Mouse (Mus musculus) ES-E14 (cell line): Measurements from ENCODE around the gene Cep350. TPM values are rescaled to one million over a fixed set of nuclear protein-coding genes. Genes with fewer than 3 reads are reported as not detected.

Experiments used
- DNase-seq: peaks from one replicate; pipeline ENCODE4 v3.0.0-alpha.2; 2013; ENCODE audit warnings: low read depth, low spot score
- H3K27ac ChIP-seq: 2 replicates; pipeline ENCODE4 v1.5.1; 2012; ENCODE audit warnings: low read depth, mild to moderate bottlenecking, low read length, moderate library complexity, mixed read lengths; ENCODE audit not compliant: poor library complexity, insufficient read depth, severe bottlenecking
- H3K36me3 ChIP-seq: 2 replicates; pipeline ENCODE4 v1.6.1; 2012; ENCODE audit warnings: mild to moderate bottlenecking, low read length, moderate library complexity, mixed read lengths; ENCODE audit not compliant: control insufficient read depth, poor library complexity, insufficient read depth, severe bottlenecking
- H3K4me1 ChIP-seq, 2 experiments: fragments of 150-350 bp in 1 of 2; sonication (generic) in 1 of 2; 2 replicates each; pipeline ENCODE4 v1.6.1; 2012; ENCODE audit warnings: low read length in 2 of 2, mild to moderate bottlenecking in 1 of 2, mixed read lengths in 1 of 2; ENCODE audit not compliant: control insufficient read depth in 2 of 2, insufficient read depth in 2 of 2, poor library complexity in 1 of 2
- H3K4me3 ChIP-seq, 2 experiments: fragments of 150-350 bp in 1 of 2; sonication (generic) in 1 of 2; 2 replicates each; pipeline ENCODE4 v1.5.1; 2012; ENCODE audit warnings: low read length in 2 of 2, low read depth in 1 of 2, mild to moderate bottlenecking in 1 of 2, mixed read lengths in 1 of 2; ENCODE audit not compliant: insufficient read depth in 1 of 2, poor library complexity in 1 of 2, severe bottlenecking in 1 of 2
- H3K9ac ChIP-seq: 2 replicates; pipeline ENCODE4 v1.6.1; 2012; ENCODE audit warnings: low read depth, mild to moderate bottlenecking, low read length, mixed read lengths; ENCODE audit not compliant: poor library complexity, insufficient read depth, severe bottlenecking
- H3K9me3 ChIP-seq: fragments of 150-350 bp; sonication (generic); 2 replicates; pipeline ENCODE4 v1.6.1; 2012; ENCODE audit warnings: low read depth, mild to moderate bottlenecking, low read length; ENCODE audit not compliant: control insufficient read depth, insufficient read depth
- CHD2 ChIP-seq: IDR thresholded peaks from 2 replicates; pipeline ENCODE4 v1.6.1; 2014; ENCODE audit warnings: mild to moderate bottlenecking, low read depth, low read length, inconsistent platforms
- HCFC1 ChIP-seq: IDR thresholded peaks from 2 replicates; pipeline ENCODE4 v1.6.1; 2012; ENCODE audit warnings: low read length, inconsistent platforms, borderline replicate concordance; ENCODE audit not compliant: insufficient read depth
- MAFK ChIP-seq: IDR thresholded peaks from 2 replicates; pipeline ENCODE4 v1.6.1; 2014; ENCODE audit warnings: mild to moderate bottlenecking, low read depth, low read length, inconsistent platforms; ENCODE audit not compliant: insufficient read depth
- ZC3H11A ChIP-seq: IDR thresholded peaks from 2 replicates; pipeline ENCODE4 v1.6.1; 2012; ENCODE audit warnings: low read depth, mild to moderate bottlenecking, inconsistent platforms, low read length, borderline replicate concordance
- ZNF384 ChIP-seq: IDR thresholded peaks from 2 replicates; pipeline ENCODE4 v1.6.1; 2012; ENCODE audit warnings: low read depth, low read length, inconsistent platforms
- in situ Hi-C, 2 experiments: fragments of 600-800 bp; cut with MboI; formaldehyde crosslinking; loops; one replicate each; pipeline ENCODE4 v1.15.1; 2025; ENCODE audit warnings: low sequenced_read_pairs in 2 of 2, inconsistent platforms in 1 of 2; ENCODE audit not compliant: unreplicated experiment in 2 of 2
- total RNA-seq: library from RNA; depleted of rRNA; stranded (reverse); fragments of 300-350 nt; gene quantifications from 2 replicates; pipeline ENCODE4 v1.2.3, GENCODE M21; 2012

The Cep350 gene
- total RNA-seq, 1 experiment, result 11.8 TPM

DNA sequence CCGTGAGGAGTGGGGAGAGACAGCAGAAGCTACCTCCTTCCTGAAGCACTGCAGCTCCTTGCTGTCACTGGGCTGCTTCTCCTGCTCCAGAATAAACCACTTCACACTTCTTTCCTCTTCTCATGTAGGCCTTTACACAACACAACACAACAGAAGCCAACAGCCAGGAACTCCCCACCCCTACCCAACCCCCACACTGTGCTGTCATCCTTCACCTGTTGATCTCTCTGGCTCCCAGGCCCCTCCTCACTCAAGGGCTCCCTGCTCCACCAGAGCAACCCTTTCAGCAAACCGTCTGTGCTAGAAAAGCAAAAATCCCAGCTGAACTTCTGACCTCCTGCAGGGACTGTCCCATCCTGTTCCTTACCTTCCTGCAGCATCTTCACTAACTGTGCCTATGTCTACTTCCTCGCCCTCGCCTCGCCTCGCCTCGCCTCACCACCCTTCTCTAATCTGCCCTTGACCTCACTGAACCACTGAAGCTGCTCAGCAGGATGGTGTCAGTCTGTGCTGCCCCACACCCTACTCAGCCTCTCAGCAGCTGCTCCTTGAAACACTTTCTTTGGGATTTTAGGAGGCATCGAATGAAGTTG lies 145.3 kb downstream of the Cep350 start:
- Histone ChIP-seq H3K36me3 (no peaks in the 10 kb centered on the region), H3K9ac (no peak overlapping the region), H3K9me3 (no peaks in the 10 kb centered on the region), H3K4me1 (peaks cover 0 to 2% of the 10 kb centered on the region in 2 experiments; a peak in 1 of 4 replicates), H3K4me3 (no peak overlapping the region), H3K27ac (no peak overlapping the region)
- in situ Hi-C loops, result no loop called here
- no peak for DNase-seq
- no peak for TF ChIP-seq ZNF384
- TF ChIP-seq ZC3H11A, result no peak
- no peak for TF ChIP-seq HCFC1
- no peak for TF ChIP-seq CHD2
- no peak for TF ChIP-seq MAFK

DNA sequence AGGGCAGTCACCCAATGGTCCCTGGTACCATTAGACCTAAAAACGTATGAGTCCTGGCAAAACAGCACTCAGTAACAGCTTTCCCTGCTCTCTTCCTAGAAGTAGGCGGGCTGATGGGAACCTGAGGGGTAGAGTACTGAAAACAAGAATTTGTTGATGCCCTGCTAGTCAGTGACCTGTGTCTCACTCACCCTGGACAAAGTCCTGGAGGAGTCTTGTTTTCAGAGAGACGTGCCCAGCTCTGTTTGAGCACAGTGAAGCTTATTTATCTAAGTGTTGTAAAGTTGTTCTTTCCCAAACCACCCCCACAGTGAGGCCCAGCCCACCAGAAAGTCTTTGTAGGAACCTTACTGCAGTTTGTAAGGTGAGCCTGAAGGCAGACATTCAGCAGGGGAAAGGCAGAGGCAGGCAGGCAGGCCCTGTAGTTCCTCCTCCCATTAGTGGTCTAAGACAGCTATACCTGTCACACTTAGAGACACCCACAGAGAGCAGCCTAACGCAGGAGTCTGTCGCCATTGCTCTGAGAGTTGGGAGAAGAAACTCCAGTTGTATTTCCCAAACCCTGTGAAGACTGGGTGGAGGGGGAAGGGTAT lies 146.2 kb downstream of the Cep350 start:
- H3K9ac ChIP-seq, result no peak overlapping the region
- H3K9me3 ChIP-seq, result no peaks in the 10 kb centered on the region
- TF ChIP-seq ZNF384 (no peak), HCFC1 (no peak), ZC3H11A (no peak), CHD2 (no peak), MAFK (no peak)
- peaks cover 0 to 2% of the 10 kb centered on the region in 2 experiments; a peak in 1 of 4 replicates for H3K4me1 ChIP-seq
- H3K27ac ChIP-seq, result no peak overlapping the region
- in situ Hi-C loops, result no loop called here
- no peak overlapping the region for H3K4me3 ChIP-seq
- no peak for DNase-seq
- H3K36me3 ChIP-seq, result no peaks in the 10 kb centered on the region

GRCm38 (mm10) chr1:155825940-155826716 lies 146.9 kb downstream of the Cep350 start:
- Histone ChIP-seq H3K9ac (no peak overlapping the region), H3K9me3 (no peaks in the 10 kb centered on the region), H3K27ac (no peak overlapping the region), H3K4me3 (no peak overlapping the region), H3K4me1 (peaks cover 0 to 2% of the 10 kb centered on the region in 2 experiments; a peak in 1 of 4 replicates), H3K36me3 (no peaks in the 10 kb centered on the region)
- in situ Hi-C loops, result no loop called here
- DNase-seq, result no peak
- TF ChIP-seq CHD2 (no peak), MAFK (no peak), HCFC1 (no peak), ZC3H11A (no peak), ZNF384 (no peak)

GRCm38 (mm10) chr1:155820646-155821045 lies 152.4 kb downstream of the Cep350 start:
- H3K36me3 ChIP-seq, result no peaks in the 10 kb centered on the region
- no peaks in the 10 kb centered on the region for H3K9me3 ChIP-seq
- no peak for DNase-seq
- no peak overlapping the region for H3K27ac ChIP-seq
- H3K4me3 ChIP-seq, result no peak overlapping the region
- no peak overlapping the region; the same call in 1 of the 2 replicates for H3K9ac ChIP-seq
- H3K4me1 ChIP-seq, result no peaks in the 10 kb centered on the region
- in situ Hi-C loops, result no loop called here
- TF ChIP-seq MAFK, result no peak
- no peak for TF ChIP-seq CHD2
- TF ChIP-seq ZNF384, result no peak
- TF ChIP-seq ZC3H11A, result no peak
- TF ChIP-seq HCFC1, result no peak
